Mouse (Mus musculus) megakaryocyte, embryonic 14.5 days (primary cell): Measurements from ENCODE around the gene Itpr1.

Source experiments
- FLI1 ChIP-seq: IDR thresholded peaks from 2 replicates; pipeline ENCODE4 v1.6.1; 2012; ENCODE audit warnings: low read length, inconsistent platforms, mixed read lengths
- GATA1 ChIP-seq: IDR thresholded peaks from 3 replicates; pipeline ENCODE4 v1.6.1; 2012; ENCODE audit warnings: mixed read lengths, low read length, inconsistent platforms, borderline replicate concordance

DNA sequence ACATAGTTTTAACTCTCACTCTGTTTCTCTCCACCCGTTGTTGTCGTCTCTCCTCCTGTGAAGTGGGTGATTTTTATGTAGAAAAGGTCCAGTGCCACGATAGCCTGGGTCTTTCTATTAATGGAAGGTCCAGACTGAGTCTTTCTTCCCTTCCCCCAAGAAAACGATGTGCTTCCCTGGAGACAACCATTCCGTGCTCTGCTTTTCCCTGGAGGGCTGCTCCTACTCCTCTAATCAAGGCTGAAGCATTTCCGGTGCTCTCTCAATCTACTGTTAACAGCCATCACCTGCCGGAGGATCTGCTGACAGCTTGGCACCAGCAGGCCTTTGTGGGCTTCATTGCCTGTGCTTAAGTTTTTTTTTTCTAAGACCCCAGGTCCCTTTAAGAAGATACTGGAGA lies 60.6 kb downstream of the Itpr1 start:
- TF ChIP-seq GATA1 (no peak), FLI1 (no peak)
